Mouse (Mus musculus) ES-E14 (cell line): ENCODE data around the gene Gdpgp1.

Experiments used
- HCFC1 ChIP-seq: IDR thresholded peaks from 2 replicates; pipeline ENCODE4 v1.6.1; 2012; ENCODE audit warnings: low read length, inconsistent platforms, borderline replicate concordance; ENCODE audit not compliant: insufficient read depth
- MAFK ChIP-seq: IDR thresholded peaks from 2 replicates; pipeline ENCODE4 v1.6.1; 2014; ENCODE audit warnings: mild to moderate bottlenecking, low read depth, low read length, inconsistent platforms; ENCODE audit not compliant: insufficient read depth
- ZNF384 ChIP-seq: IDR thresholded peaks from 2 replicates; pipeline ENCODE4 v1.6.1; 2012; ENCODE audit warnings: low read depth, low read length, inconsistent platforms

GRCm38 (mm10) chr7:80238542-80238941 is 5.9 kb downstream of the Gdpgp1 start:
- TF ChIP-seq ZNF384 (no peak), MAFK (no peak), HCFC1 (no peak)
